ENCODE assay signal across 9 mouse cellular contexts in the genomic region with DNA sequence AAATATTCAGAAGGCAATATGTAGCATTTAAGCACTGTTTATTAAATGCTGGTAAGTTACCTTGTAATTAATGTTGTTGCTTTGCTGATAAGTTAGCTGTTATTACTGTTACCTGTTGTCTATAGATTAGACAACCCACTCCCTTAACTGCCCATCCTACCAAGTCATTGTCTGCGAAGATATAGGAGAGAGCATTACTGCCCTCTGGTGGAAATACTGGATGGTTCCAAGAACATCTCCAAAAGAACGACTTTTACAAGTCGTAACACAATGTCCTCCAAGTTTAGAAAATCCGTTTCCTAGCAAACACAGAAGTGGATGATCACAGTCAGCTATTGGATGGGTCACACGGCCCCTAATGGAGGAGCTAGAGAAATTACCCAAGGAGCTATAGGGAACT.
A peak's percentile ranks its signal among the peaks of the same experiment; 100 is the strongest.
DNase-seq lines count a peak whose midpoint lies in the region; ATAC-seq and TF ChIP-seq lines count a peak whose summit lies in the region.
"Had no signal": no experiment of that assay in that cellular context is flagged by ENCODE, and none has a peak within 500 bp of the region (broad histone marks: within the 10 kb centered on the region; RNA-seq: fewer than 3 reads in every experiment).

No protein-coding gene starts in this region.

- TF ChIP-seq POLR2A in MEL (IDR thresholded peaks at IDR 0.05; ENCODE audit: control insufficient read depth in 1 of 2, insufficient read depth in 1 of 2, low read depth in 1 of 2, low read length in 2 of 2, poor library complexity in 1 of 2): no peak

- no peak overlapping the region for H3K4me3 ChIP-seq in kidney, embryonic 14.5 days (ENCODE audit: low read length)
- no peak overlapping the region for H3K4me3 ChIP-seq in kidney, embryonic 15.5 days (replicated peaks)
- no peak overlapping the region for H3K4me3 ChIP-seq in MEL (ENCODE audit: control insufficient read depth in 1 of 2, insufficient read depth in 1 of 2, low read depth in 2 of 2, low read length in 2 of 2)
- no peak overlapping the region for H3K4me3 ChIP-seq in liver, embryonic 14.5 days (ENCODE audit: insufficient read depth in 1 of 2, low read depth in 2 of 2, low read length in 2 of 2)
- H3K4me3 ChIP-seq: neural tube, embryonic 13.5 days had no signal

- TF ChIP-seq EP300 in MEL (IDR thresholded peaks at IDR 0.05; ENCODE audit: low read depth in 1 of 2, low read length in 2 of 2): no peak
- no peak for TF ChIP-seq EP300 in liver, embryonic 14.5 days (IDR thresholded peaks at IDR 0.05; ENCODE audit: low read depth)

- no peak overlapping the region for H3K4me2 ChIP-seq in kidney, embryonic 14.5 days (replicated peaks; ENCODE audit: low read depth, low read length)
- no peak overlapping the region for H3K4me2 ChIP-seq in kidney, embryonic 15.5 days
- no peak overlapping the region for H3K4me2 ChIP-seq in liver, embryonic 14.5 days (ENCODE audit: low read depth)
- H3K4me2 ChIP-seq: neural tube, embryonic 13.5 days had no signal

- H3K27me3 ChIP-seq in kidney, embryonic 14.5 days (ENCODE audit: control insufficient read depth, insufficient read depth, low read length): no peaks in the 10 kb centered on the region
- H3K27me3 ChIP-seq in kidney, embryonic 15.5 days: no peaks in the 10 kb centered on the region
- H3K27me3 ChIP-seq in MEL (ENCODE audit: control insufficient read depth in 1 of 2, insufficient read depth in 2 of 2, low read length in 2 of 2): no peaks in the 10 kb centered on the region
- no peaks in the 10 kb centered on the region for H3K27me3 ChIP-seq in liver, embryonic 14.5 days (ENCODE audit: control insufficient read depth, insufficient read depth, low read length)
- H3K27me3 ChIP-seq: neural tube, embryonic 13.5 days had no signal

- H3K4me1 ChIP-seq in kidney, embryonic 14.5 days (ENCODE audit: control insufficient read depth, insufficient read depth, low read length): no peaks in the 10 kb centered on the region
- H3K4me1 ChIP-seq in kidney, embryonic 15.5 days: no peaks in the 10 kb centered on the region
- H3K4me1 ChIP-seq in MEL (ENCODE audit: control insufficient read depth in 1 of 2, insufficient read depth in 2 of 2, low read length in 2 of 2): no peaks in the 10 kb centered on the region
- no peaks in the 10 kb centered on the region for H3K4me1 ChIP-seq in liver, embryonic 14.5 days (replicated peaks; ENCODE audit: control insufficient read depth in 2 of 2, insufficient read depth in 2 of 2, low read length in 1 of 2)
- H3K4me1 ChIP-seq: neural tube, embryonic 13.5 days had no signal

- H3K27ac ChIP-seq in kidney, embryonic 14.5 days (ENCODE audit: low read depth, low read length): no peak overlapping the region
- H3K27ac ChIP-seq in kidney, embryonic 15.5 days: no peak overlapping the region
- no peak overlapping the region for H3K27ac ChIP-seq in MEL (ENCODE audit: control insufficient read depth, low read depth, low read length)
- no peak overlapping the region for H3K27ac ChIP-seq in liver, embryonic 14.5 days
- H3K27ac ChIP-seq: neural tube, embryonic 13.5 days had no signal

- H3K9me3 ChIP-seq in kidney, embryonic 14.5 days (ENCODE audit: control insufficient read depth, low read length): no peaks in the 10 kb centered on the region
- no peaks in the 10 kb centered on the region for H3K9me3 ChIP-seq in kidney, embryonic 15.5 days (replicated peaks)
- no peaks in the 10 kb centered on the region for H3K9me3 ChIP-seq in MEL (replicated peaks; ENCODE audit: insufficient read depth, low read length)
- H3K9me3 ChIP-seq in liver, embryonic 14.5 days (ENCODE audit: control insufficient read depth, low read length): no peaks in the 10 kb centered on the region
- H3K9me3 ChIP-seq: neural tube, embryonic 13.5 days had no signal

- no peaks in the 10 kb centered on the region for H3K79me2 ChIP-seq in MEL (ENCODE audit: control insufficient read depth, insufficient read depth, low read length, poor library complexity)

- WGBS in kidney, embryonic 14.5 days: 22% methylated on average over 5 of the region's 5 CpGs
- WGBS in kidney, embryonic 15.5 days: 25% methylated on average over 5 of the region's 5 CpGs
- WGBS in liver, embryonic 14.5 days (ENCODE audit: insufficient replicate concordance): 17% methylated on average over 5 of the region's 5 CpGs

- peak; percentile 9; the same call in 1 of the 2 replicates for TF ChIP-seq RAD21 in MEL (IDR thresholded peaks at IDR 0.05; ENCODE audit: low read depth, low read length)

- TF ChIP-seq CTCF in MEL (IDR thresholded peaks at IDR 0.05 in 2 of 3, conservative IDR thresholded peaks at IDR 0.05 in 1 of 3; ENCODE audit: control insufficient read depth in 1 of 3, insufficient read depth in 1 of 3, low read depth in 2 of 3, low read length in 3 of 3, poor library complexity in 1 of 3, severe bottlenecking in 1 of 3): peak in 1 of 3 experiments; percentile 11; a peak in 1 of 6 replicates
- peak; percentile 38; the same call in 1 of the 2 replicates for TF ChIP-seq CTCF in liver, embryonic 14.5 days (IDR thresholded peaks at IDR 0.05; ENCODE audit: low read depth)

- peak; percentile 60; the same call in 1 of the 2 replicates for ATAC-seq in kidney, embryonic 14.5 days (ENCODE audit: low FRiP score, low TSS enrichment)
- no peak for ATAC-seq in kidney, embryonic 15.5 days (replicated peaks; ENCODE audit: low FRiP score)
- ATAC-seq in liver, embryonic 14.5 days (ENCODE audit: insufficient read depth): no peak
- no peak for ATAC-seq in megakaryocyte, adult 5-6 weeks (ENCODE audit: poor library complexity, severe bottlenecking)

- peak; percentile 2 for DNase-seq in MEL (ENCODE audit: low read depth, low spot score)
- DNase-seq in brain, embryonic 18.5 days (ENCODE audit: low read depth, low spot score): peak; percentile 32
- peak in 1 of 3 experiments; percentile 1 for DNase-seq in liver, embryonic 14.5 days (ENCODE audit: low read depth in 3 of 3, low spot score in 3 of 3)
- no peak for DNase-seq in cerebellum, postnatal 36 days
- no peak for DNase-seq in layer of hippocampus, postnatal 36 days

- H3K36me3 ChIP-seq in kidney, embryonic 14.5 days (ENCODE audit: control insufficient read depth, insufficient read depth, low read length): no peaks in the 10 kb centered on the region
- H3K36me3 ChIP-seq in kidney, embryonic 15.5 days: no peaks in the 10 kb centered on the region
- H3K36me3 ChIP-seq in MEL (ENCODE audit: control insufficient read depth in 1 of 2, insufficient read depth in 2 of 2, low read length in 2 of 2): no peaks in the 10 kb centered on the region
- no peaks in the 10 kb centered on the region for H3K36me3 ChIP-seq in liver, embryonic 14.5 days (replicated peaks; ENCODE audit: control insufficient read depth, insufficient read depth, low read depth)
- H3K36me3 ChIP-seq: neural tube, embryonic 13.5 days had no signal

- H3K9ac ChIP-seq in kidney, embryonic 14.5 days (ENCODE audit: low read depth, low read length): no peak overlapping the region
- H3K9ac ChIP-seq in kidney, embryonic 15.5 days: no peak overlapping the region
- no peak overlapping the region for H3K9ac ChIP-seq in MEL (ENCODE audit: control insufficient read depth, low read depth, low read length, poor library complexity, severe bottlenecking)
- H3K9ac ChIP-seq in liver, embryonic 14.5 days (replicated peaks): no peak overlapping the region
- H3K9ac ChIP-seq: neural tube, embryonic 13.5 days had no signal

TF ChIP-seq in MEL, 35 proteins besides CTCF, POLR2A, EP300 and RAD21:
- no peak for TF ChIP-seq NELFE (IDR thresholded peaks at IDR 0.05; ENCODE audit: low read depth, low read length)
- no peak for TF ChIP-seq MAFK (IDR thresholded peaks at IDR 0.05; ENCODE audit: borderline replicate concordance, low read depth, low read length)
- no peak for TF ChIP-seq UBTF (IDR thresholded peaks at IDR 0.05; ENCODE audit: borderline replicate concordance, insufficient read depth, low read depth, low read length)
- TF ChIP-seq SMC3 (IDR thresholded peaks at IDR 0.05; ENCODE audit: low read depth, low read length): peak; percentile 21; the same call in 1 of the 2 replicates
TF ChIP-seq in MEL: peak in this region for 1.

Comparison
In these comparisons a context has a peak if more than half of its experiments do, and no peak if none do; other contexts are left out.
1. DNase-seq: peak in MEL (single experiment) and brain, embryonic 18.5 days (single experiment); none in cerebellum, postnatal 36 days (0 of 2) and layer of hippocampus, postnatal 36 days (0 of 2).